Mouse (Mus musculus) erythroid progenitor cell, adult 5-6 weeks (primary cell): ENCODE results near the gene Kcnd2. TPM values are rescaled to one million over a fixed set of nuclear protein-coding genes. Genes with fewer than 3 reads are reported as not detected.

Source experiments
- ATAC-seq: replicated peaks from 2 replicates; pipeline ENCODE4 v1.8.0; 2016; ENCODE audit warnings: moderate number of reproducible peaks, mild to moderate bottlenecking, moderate TSS enrichment, inconsistent platforms; ENCODE audit not compliant: poor library complexity, low FRiP score, severe bottlenecking
- total RNA-seq, 2 experiments: library from RNA; stranded (forward) in 1 of 2; stranded (reverse) in 1 of 2; fragments of 150-400 nt in 1 of 2; fragments of 186-747, 209-891 nt in 1 of 2; gene quantifications; 2 replicates each; pipeline versions ENCODE4 v1.2.3 to v1.2.4; 2015 to 2017; ENCODE audit warnings: low replicate concordance in 2 of 2

Gene Kcnd2
- total RNA-seq, 2 experiments from 2014 or later: not detected

- ATAC-seq: no peak
These were observed 198.4 kb downstream of the Kcnd2 start for GRCm38 (mm10) chr6:21413656-21414055.

DNA sequence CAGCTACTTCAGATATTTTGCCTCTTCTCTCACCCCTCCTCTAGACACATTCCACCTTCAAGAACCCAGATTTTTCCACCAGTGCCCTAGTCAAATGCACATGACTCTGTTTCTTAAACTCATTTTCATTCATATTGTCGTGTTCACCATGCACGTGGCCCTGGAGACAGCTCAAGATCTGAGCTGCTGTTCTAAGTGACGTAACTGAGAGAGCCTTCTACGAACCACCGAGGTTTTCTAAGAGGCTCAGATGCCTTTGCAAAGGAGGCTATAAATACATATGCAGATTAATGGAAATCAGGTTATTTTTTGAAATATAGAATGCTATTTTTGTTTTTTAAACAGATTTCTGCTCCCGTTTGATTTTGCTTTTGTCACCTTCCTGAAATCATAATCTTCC lies 202.9 kb downstream of the Kcnd2 start:
- ATAC-seq: no peak

- ATAC-seq: no peak
These were observed 209.0 kb downstream of the Kcnd2 start for GRCm38 (mm10) chr6:21424202-21424785.

DNA sequence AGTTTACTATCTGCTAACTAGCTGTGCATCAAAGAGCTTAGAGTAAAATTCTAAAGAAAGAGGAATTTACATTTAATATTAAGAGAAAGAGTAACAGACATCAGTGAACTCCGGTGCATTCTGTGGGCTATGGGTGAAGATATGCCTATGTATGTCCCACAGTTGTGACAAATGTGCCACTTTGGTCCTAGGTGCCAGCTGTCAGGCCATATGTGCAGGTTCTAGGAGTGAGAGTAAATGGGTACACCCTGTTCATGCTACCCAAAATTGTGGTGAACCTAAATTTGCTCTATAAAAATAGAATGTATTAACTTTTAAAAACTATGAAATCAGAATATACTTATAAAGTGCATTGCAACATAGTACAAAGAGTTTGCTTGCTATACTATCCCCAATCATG lies 215.8 kb downstream of the Kcnd2 start:
- ATAC-seq: no peak

GRCm38 (mm10) chr6:21464719-21465118 lies 249.4 kb downstream of the Kcnd2 start:
- no peak for ATAC-seq

DNA sequence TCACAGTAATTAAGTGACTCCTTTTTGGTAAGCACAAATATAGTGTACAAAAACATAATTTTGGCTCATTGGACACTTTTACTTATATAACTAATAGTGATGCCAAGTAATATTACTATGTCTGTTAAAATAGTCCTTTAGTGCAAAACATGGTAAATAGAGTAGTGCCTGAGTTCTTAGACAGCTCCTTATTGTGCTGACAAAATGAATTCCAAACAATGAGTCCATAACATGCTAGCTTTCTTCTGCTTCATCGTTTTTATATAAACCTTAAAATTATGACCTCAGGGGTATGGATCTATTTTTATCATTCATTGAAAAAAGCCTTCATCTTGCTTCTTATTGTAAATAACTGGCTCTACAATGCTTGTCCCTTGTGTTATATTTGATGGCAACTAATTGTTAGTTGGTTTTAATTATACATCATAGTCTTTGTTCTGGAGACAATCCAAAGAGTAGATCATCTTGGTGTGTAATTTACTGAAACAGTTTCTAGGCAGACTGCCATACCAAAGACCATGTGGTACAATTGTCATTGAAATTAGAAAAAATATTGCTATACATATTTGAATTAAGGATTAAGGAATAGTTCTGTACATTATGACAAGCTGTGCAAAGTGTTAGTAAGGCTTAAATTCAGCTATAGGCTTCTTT lies 256.7 kb downstream of the Kcnd2 start:
- ATAC-seq: no peak

DNA sequence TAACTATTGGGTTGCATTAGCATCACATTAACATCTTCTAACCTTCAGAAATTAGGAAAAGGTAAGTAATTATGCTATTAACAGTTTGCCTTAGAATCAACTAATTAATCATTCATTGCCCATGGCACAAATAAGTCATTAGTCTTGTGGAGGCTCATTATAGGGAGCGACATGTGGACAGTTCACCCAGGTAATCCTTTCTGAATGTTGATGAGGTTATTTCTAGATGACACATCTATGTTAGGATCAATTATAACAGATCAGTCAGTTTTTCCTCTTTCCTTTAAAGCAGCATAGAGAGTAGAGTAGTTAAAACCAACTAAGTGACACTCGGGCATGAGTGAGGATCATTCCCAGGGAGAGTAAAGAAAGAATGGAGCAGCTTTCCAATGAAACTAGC lies 267.4 kb downstream of the Kcnd2 start:
- no peak for ATAC-seq

GRCm38 (mm10) chr6:21488536-21488935 lies 273.2 kb downstream of the Kcnd2 start:
- ATAC-seq: no peak

DNA sequence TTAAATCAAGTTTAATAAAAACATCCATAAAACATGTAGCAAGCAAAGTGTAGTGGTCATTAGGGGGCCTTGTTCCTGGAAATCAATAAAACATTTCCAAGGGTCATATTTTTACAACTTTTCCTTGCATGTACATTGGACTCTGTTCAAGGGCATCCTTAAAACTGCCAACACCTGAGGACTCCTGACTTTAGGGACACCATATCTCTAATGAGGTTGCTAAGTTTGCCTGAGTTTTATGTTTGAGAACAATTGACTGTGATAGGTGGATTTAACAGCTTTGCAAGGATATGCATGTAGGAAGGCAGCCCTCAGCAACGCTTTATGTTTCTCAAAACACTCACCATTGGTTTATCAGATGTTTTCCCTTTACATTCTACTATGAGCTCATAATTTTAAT lies 287.6 kb downstream of the Kcnd2 start:
- ATAC-seq: no peak

DNA sequence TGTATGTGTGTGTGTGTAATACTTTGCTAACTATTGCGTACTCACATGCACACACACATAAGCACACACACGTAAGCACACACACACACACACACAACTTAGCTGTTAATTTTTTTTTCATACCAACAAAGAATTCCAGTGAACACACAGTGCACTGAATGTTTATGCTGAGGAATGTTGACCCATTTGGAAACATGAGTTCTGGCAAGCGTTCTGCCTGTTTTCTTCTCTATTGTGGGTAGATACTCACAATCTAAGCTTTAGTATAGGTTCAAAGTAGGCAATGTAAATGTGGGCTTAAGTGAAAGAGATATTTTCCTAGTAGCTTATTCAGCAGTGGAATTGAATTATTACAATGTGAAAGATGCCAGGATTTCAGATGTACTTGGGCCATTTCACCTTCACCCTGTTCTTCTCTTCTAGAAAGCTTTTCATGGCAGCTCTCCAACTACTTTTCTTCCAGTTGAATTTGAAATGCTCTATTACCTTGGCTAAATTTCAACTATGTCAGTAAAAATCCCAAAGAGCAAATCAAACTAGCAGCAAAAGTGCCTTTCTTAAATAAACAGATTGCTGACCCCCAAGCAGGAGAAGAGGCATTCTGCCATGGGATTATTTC lies 295.4 kb downstream of the Kcnd2 start:
- no peak for ATAC-seq

- ATAC-seq: no peak
These were observed 305.0 kb downstream of the Kcnd2 start for GRCm38 (mm10) chr6:21520351-21520750.

DNA sequence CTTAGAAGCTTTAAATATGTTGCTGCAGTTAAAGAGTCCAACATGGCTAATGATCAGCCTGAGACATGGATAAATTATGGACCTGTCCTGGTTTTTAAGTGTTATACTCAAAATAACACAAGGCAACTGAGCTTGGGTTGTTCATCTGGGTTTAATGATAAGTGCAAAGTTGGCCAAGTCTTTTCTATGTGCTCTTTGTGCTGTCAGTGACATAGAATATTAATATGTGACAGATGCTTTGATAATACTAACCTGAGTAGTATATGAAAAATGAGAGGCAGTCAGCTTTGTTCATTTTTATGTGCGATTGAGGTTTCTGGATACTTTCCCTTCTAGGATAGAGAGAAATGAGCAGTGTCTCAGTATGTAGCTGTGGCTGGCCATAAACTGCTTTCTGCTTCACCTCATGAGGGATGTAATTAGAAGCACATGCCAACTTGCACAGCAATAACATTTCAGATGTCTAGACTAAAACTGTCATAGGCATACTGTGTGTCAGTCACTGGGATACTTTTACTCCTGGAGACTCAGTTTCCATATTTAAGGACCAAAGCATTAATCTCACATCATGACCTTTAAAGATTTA lies 312.3 kb downstream of the Kcnd2 start:
- no peak for ATAC-seq

DNA sequence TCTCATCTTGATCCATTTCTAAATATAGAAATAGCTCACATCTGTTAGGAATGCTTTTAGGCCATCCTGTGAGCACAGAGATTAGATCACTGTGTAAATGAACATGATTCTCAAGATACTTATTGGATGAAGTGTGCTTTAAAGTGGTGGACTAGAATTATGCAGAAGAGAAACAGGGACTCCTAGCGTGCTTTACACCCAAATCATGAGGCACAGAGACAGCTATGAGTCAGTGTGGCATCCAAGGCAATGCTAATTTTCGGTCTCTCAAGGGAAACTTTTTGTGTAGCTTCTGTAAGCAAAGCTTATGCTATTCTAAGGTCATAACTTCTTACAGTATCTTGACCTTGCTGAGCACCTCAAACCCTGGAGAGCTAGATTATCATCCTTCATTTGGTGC lies 318.7 kb downstream of the Kcnd2 start:
- no peak for ATAC-seq

GRCm38 (mm10) chr6:21534820-21535219 lies 319.5 kb downstream of the Kcnd2 start:
- no peak for ATAC-seq

GRCm38 (mm10) chr6:21551501-21551900 lies 336.2 kb downstream of the Kcnd2 start:
- no peak for ATAC-seq

- ATAC-seq: no peak
These were observed 355.7 kb downstream of the Kcnd2 start for GRCm38 (mm10) chr6:21570964-21571363.

DNA sequence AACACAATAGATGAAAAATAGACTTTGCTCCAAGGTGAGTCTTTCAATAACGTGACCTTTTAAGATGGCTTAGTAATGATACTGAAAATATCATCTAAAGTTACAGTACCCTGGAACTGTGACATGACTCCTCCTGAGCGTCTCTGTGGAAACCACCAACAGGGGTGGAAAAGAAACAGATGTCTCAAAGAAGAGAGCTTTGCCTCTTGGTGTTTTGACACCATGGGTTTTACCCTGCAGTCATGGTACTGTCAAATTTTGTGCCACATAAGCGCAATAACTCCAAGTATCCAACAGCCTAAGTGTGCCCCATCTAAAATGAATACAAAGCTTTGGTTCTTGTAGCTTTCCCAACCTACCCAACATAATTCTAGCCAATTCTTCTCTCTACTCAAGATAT lies 374.9 kb downstream of the Kcnd2 start:
- ATAC-seq: no peak

DNA sequence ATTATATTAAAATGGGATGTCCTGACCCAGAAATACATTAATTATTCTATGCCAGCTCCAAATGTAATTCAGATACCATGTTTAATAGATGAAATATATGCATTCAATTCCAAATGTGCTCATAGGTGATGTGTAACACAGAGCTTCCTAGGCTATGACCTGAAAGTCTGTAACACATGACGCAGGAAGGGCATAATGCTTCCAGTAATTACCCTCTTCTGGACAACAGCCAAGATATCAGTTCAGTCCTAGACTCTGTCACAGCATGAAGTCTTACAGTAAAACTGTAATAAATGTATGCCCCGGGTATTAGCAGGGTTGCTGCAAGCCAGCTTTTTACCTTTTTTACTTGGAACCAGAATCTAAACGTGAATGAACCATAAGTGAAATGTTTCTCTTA lies 382.1 kb downstream of the Kcnd2 start:
- ATAC-seq: no peak

GRCm38 (mm10) chr6:21609381-21610059 lies 394.2 kb downstream of the Kcnd2 start:
- no peak for ATAC-seq

GRCm38 (mm10) chr6:21629989-21630388 lies 414.7 kb downstream of the Kcnd2 start:
- no peak for ATAC-seq

DNA sequence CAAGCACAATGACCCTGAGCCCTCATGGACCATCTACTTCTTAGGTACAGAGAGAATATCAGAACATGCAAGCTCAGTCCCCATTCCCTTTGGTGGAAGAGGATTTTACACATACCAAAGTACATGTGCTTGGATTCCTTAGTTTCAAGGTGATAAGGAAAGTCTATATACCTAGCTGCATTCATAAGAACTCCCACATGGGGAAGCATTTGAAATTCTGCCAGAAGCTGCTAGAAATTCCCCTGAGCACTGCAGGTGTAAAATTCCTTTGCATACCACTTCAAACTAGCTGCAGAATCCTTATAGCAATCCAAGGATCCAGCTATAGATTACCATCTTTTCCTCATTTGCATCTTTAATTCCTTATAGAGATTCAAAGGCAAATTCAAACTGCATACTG lies 440.4 kb downstream of the Kcnd2 start:
- ATAC-seq: no peak
